Mouse (Mus musculus) heart, embryonic 11.5 days (tissue): ENCODE results near the gene Itga2b. TPM values are rescaled to one million over a fixed set of nuclear protein-coding genes. Genes with fewer than 3 reads are reported as not detected.

Experiments used
- ATAC-seq: fragments of 200-750 bp; cut with Nextera tagmentation; replicated peaks from 2 replicates; pipeline ENCODE4 v1.8.0; 2017; ENCODE audit warnings: moderate library complexity; ENCODE audit not compliant: insufficient number of reproducible peaks, low FRiP score, low TSS enrichment
- H3K27ac ChIP-seq: fragments of 300-500 bp; sonication (generic); 2 replicates; pipeline ENCODE4 v1.5.1; 2014; ENCODE audit warnings: mild to moderate bottlenecking, low read depth, low read length
- H3K27me3 ChIP-seq: fragments of 300-500 bp; sonication (generic); 2 replicates; pipeline ENCODE4 v1.6.1; 2014; ENCODE audit warnings: mild to moderate bottlenecking, low read length, mixed read lengths; ENCODE audit not compliant: control insufficient read depth, insufficient read depth
- H3K36me3 ChIP-seq: fragments of 300-500 bp; sonication (generic); 2 replicates; pipeline ENCODE4 v1.6.1; 2014; ENCODE audit warnings: mild to moderate bottlenecking, low read length, moderate library complexity, mixed read lengths; ENCODE audit not compliant: control insufficient read depth, insufficient read depth
- H3K4me1 ChIP-seq: fragments of 300-500 bp; sonication (generic); 2 replicates; pipeline ENCODE4 v1.6.1; 2014; ENCODE audit warnings: low read length; ENCODE audit not compliant: control insufficient read depth, insufficient read depth
- H3K4me2 ChIP-seq: fragments of 300-500 bp; sonication (generic); 2 replicates; pipeline ENCODE4 v1.6.1; 2014; ENCODE audit warnings: mild to moderate bottlenecking, moderate library complexity
- H3K4me3 ChIP-seq: fragments of 300-500 bp; sonication (generic); 2 replicates; pipeline ENCODE4 v1.5.1; 2014; ENCODE audit warnings: low read depth, low read length
- H3K9ac ChIP-seq: fragments of 300-500 bp; sonication (generic); 2 replicates; pipeline ENCODE4 v1.6.1; 2014; ENCODE audit warnings: mild to moderate bottlenecking, low read depth, low read length, moderate library complexity
- H3K9me3 ChIP-seq: fragments of 300-500 bp; sonication (generic); replicated peaks from 2 replicates; pipeline ENCODE4 v1.6.1; 2016; ENCODE audit warnings: low read length; ENCODE audit not compliant: control insufficient read depth
- WGBS: fragments of 180-500 bp; shearing (Covaris S2); extraction: QIAGEN DNeasy Blood & Tissue Kit; methylation state at CpG from one replicate; pipeline ENCODE4 v1.1.7; 2014; ENCODE audit not compliant: insufficient replicate concordance; 5-methylcytosine and 5-hydroxymethylcytosine counted together
- polyA plus RNA-seq: library from polyadenylated mRNA; unstranded; fragments of >200 nt; fragmentation: Nextera tagmentation; extraction: Ambion mirVana; gene quantifications from 2 replicates; pipeline ENCODE4 v1.2.1, GENCODE M21; 2014

The Itga2b gene
- polyA plus RNA-seq, 1 experiment from 2014 or later = 8.5 TPM

DNA sequence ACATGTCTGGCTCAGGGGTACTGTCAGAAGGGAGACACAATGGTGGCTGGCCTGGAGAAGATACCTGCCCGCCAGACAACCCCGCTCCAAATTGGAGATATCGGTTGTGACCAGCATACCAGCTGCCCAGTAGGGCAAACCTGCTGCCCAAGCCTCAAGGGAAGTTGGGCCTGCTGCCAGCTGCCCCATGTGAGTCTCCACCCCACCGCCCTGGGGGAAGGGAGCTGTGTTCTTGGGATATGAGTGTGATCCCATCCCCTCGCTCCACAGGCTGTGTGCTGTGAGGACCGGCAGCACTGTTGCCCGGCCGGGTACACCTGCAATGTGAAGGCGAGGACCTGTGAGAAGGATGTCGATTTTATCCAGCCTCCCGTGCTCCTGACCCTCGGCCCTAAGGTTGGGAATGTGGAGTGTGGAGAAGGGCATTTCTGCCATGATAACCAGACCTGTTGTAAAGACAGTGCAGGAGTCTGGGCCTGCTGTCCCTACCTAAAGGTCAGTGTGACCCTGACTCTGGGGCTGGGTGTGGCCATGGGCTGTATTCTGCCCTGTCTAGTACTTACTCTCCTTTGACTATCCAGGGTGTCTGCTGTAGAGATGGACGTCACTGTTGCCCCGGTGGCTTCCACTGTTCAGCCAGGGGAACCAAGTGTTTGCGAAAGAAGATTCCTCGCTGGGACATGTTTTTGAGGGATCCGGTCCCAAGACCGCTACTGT is 34.0 kb downstream of the Itga2b start:
- peaks cover 27% of the 10 kb centered on the region for H3K4me1 ChIP-seq
- no peak overlapping the region for H3K27ac ChIP-seq
- no peak overlapping the region for H3K4me2 ChIP-seq
- H3K4me3 ChIP-seq = no peak overlapping the region
- WGBS = 89% methylated on average over 18 of the region's 18 CpGs
- peaks cover 14% of the 10 kb centered on the region for H3K36me3 ChIP-seq
- no peaks in the 10 kb centered on the region for H3K9me3 ChIP-seq
- no peak for ATAC-seq
- peaks cover 12% of the 10 kb centered on the region for H3K27me3 ChIP-seq
- H3K9ac ChIP-seq = 0 out of 2 replicates have a peak overlapping the region, but pooled peaks have one; percentile 10

GRCm38 (mm10) chr11:102434816-102435705 is 34.9 kb downstream of the Itga2b start:
- 0 out of 2 replicates have a peak overlapping the region, but pooled peaks have one; percentile 10 for H3K9ac ChIP-seq
- WGBS = 86% methylated on average over 11 of the region's 11 CpGs
- H3K27ac ChIP-seq = no peak overlapping the region
- peaks cover 14% of the 10 kb centered on the region for H3K36me3 ChIP-seq
- H3K27me3 ChIP-seq = peaks cover 12% of the 10 kb centered on the region
- H3K4me3 ChIP-seq = no peak overlapping the region
- H3K4me2 ChIP-seq = no peak overlapping the region
- no peak for ATAC-seq
- H3K4me1 ChIP-seq = peaks cover 27% of the 10 kb centered on the region
- no peaks in the 10 kb centered on the region for H3K9me3 ChIP-seq

GRCm38 (mm10) chr11:102434406-102434805 is 35.5 kb downstream of the Itga2b start:
- no peak overlapping the region for H3K4me3 ChIP-seq
- peaks cover 5% of the 10 kb centered on the region for H3K27me3 ChIP-seq
- no peak overlapping the region for H3K27ac ChIP-seq
- H3K9ac ChIP-seq = no peak overlapping the region
- H3K36me3 ChIP-seq = peaks cover 10% of the 10 kb centered on the region
- no peak for ATAC-seq
- H3K4me2 ChIP-seq = no peak overlapping the region
- no peaks in the 10 kb centered on the region for H3K9me3 ChIP-seq
- 12% methylated on average over 7 of the region's 7 CpGs for WGBS
- peaks cover 32% of the 10 kb centered on the region for H3K4me1 ChIP-seq

GRCm38 (mm10) chr11:102433866-102434265 is 36.1 kb downstream of the Itga2b start:
- 89% methylated on average over 7 of the region's 7 CpGs for WGBS
- Histone ChIP-seq H3K4me2 (no peak overlapping the region), H3K9ac (no peak overlapping the region), H3K27ac (no peak overlapping the region), H3K9me3 (no peaks in the 10 kb centered on the region), H3K4me1 (peaks cover 36% of the 10 kb centered on the region), H3K27me3 (no peaks in the 10 kb centered on the region; the same call in 1 of the 2 replicates), H3K4me3 (no peak overlapping the region), H3K36me3 (peaks cover 10% of the 10 kb centered on the region)
- ATAC-seq = no peak

- no peak overlapping the region; the same call in 1 of the 2 replicates for H3K4me2 ChIP-seq
- no peak overlapping the region for H3K27ac ChIP-seq
- H3K9ac ChIP-seq = no peak overlapping the region
- peaks cover 31% of the 10 kb centered on the region for H3K4me1 ChIP-seq
- peaks cover 9% of the 10 kb centered on the region for H3K36me3 ChIP-seq
- WGBS = 89% methylated on average over 6 of the region's 6 CpGs
- no peaks in the 10 kb centered on the region for H3K9me3 ChIP-seq
- no peak overlapping the region for H3K4me3 ChIP-seq
- no peaks in the 10 kb centered on the region for H3K27me3 ChIP-seq
- no peak for ATAC-seq
Observed at GRCm38 (mm10) chr11:102432896-102433295, 37.0 kb downstream of the Itga2b start.

DNA sequence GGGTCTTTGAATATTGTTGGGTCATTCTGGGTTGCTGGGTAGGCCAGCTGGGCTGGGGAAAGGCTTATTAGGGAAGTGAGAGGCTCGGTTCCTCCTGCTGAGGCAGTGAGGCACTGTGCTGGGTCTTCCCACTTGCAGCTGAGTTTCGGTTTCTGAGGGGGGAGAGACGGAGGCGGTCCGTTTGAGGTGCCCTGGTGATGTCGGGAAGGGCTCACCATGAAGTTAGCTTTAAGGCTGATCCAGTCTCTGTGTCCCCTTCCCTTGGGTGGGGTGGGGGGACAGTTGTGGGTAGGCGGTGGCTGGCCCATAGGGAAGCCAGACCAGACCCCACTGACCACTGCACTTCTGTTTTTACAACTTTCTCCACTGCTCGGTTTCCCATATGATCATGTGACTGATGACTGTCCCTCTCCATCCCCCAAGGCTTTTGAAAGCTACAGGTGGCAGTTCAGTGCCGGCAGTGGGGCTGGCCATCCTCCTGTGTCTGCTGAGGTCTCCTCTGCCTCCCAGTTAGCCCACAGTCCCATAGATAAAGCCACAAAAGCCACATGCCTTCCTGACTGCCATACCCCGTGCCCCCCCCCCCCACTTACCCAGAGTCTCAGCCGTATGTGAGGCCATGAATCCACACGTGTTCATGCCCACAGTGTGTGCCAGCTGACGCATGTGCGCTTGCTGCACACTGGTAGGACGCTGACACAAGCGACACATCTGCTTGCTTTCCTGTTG is 37.6 kb downstream of the Itga2b start:
- Histone ChIP-seq H3K4me1 (peaks cover 24% of the 10 kb centered on the region), H3K9me3 (no peaks in the 10 kb centered on the region), H3K36me3 (peaks cover 8% of the 10 kb centered on the region), H3K27ac (no peak overlapping the region), H3K27me3 (no peaks in the 10 kb centered on the region), H3K4me3 (no peak overlapping the region), H3K4me2 (no peak overlapping the region; the same call in 1 of the 2 replicates), H3K9ac (0 out of 2 replicates have a peak overlapping the region, but pooled peaks have one; percentile 36)
- 56% methylated on average over 16 of the region's 16 CpGs for WGBS
- ATAC-seq = no peak

- H3K27ac ChIP-seq = no peak overlapping the region
- WGBS = 74% methylated on average over 3 of the region's 3 CpGs
- H3K4me1 ChIP-seq = peaks cover 20% of the 10 kb centered on the region
- H3K4me2 ChIP-seq = no peak overlapping the region
- no peak overlapping the region for H3K4me3 ChIP-seq
- H3K9ac ChIP-seq = 0 out of 2 replicates have a peak overlapping the region, but pooled peaks have one; percentile 36
- H3K36me3 ChIP-seq = peaks cover 8% of the 10 kb centered on the region
- no peak for ATAC-seq
- H3K27me3 ChIP-seq = no peaks in the 10 kb centered on the region
- H3K9me3 ChIP-seq = no peaks in the 10 kb centered on the region
Observed at GRCm38 (mm10) chr11:102431728-102432114, 38.2 kb downstream of the Itga2b start.

DNA sequence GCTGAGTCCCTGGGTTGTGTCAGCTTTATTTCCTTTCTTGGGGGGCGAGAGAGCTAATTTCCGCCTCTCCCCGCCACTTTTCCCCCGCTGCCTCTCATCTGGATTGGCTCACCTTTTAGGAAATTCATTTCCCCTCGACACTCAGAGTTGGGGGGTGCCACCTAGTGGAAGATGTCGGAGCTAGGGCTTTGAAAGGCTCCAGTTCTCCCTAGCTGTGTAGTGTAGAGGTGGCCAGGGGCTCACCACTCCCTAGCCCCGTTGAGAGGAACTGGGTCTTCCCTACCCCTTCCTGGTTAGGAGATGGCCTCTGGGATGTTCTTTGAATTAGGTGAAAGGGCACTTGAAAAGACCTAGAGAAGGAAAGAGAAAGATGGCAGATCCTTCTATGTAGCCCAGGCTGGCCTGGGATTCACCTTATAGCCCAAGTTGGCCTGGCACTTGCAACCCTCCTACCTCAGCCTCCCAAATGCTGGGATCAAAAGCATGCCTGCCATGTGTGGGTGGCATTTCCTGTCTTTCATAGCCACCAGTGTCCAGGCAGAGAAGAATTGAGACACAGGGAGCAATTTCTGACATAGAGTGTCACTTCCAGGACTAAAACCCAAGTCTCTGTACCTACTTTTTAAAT is 38.8 kb downstream of the Itga2b start:
- Histone ChIP-seq H3K4me3 (peak overlapping the region; percentile 64), H3K27me3 (no peaks in the 10 kb centered on the region), H3K36me3 (peaks cover 8% of the 10 kb centered on the region), H3K9me3 (no peaks in the 10 kb centered on the region), H3K4me1 (peaks cover 20% of the 10 kb centered on the region), H3K4me2 (peak overlapping the region; percentile 64), H3K9ac (peak overlapping the region; percentile 69), H3K27ac (peak overlapping the region; percentile 60)
- ATAC-seq = peak; percentile 28
- 3% methylated on average over 7 of the region's 7 CpGs for WGBS
